Mouse (Mus musculus) megakaryocyte, embryonic 14.5 days (primary cell): Measurements from ENCODE around the gene Apobec3.

Source experiments
- FLI1 ChIP-seq: IDR thresholded peaks from 2 replicates; pipeline ENCODE4 v1.6.1; 2012; ENCODE audit warnings: low read length, inconsistent platforms, mixed read lengths
- GATA1 ChIP-seq: IDR thresholded peaks from 3 replicates; pipeline ENCODE4 v1.6.1; 2012; ENCODE audit warnings: mixed read lengths, low read length, inconsistent platforms, borderline replicate concordance

- TF ChIP-seq GATA1 (no peak), FLI1 (no peak)
These were observed 67.0 kb downstream of the Apobec3 start for GRCm38 (mm10) chr15:79958418-79958817.
